Mouse (Mus musculus) brain, adult 2 months (tissue): ENCODE results near the gene Cgnl1.

ENCODE experiments used
- DNase-seq: peaks from one replicate; pipeline ENCODE4 v3.0.0; 2011; ENCODE audit warnings: low read depth, low spot score

The Cgnl1 gene

DNA sequence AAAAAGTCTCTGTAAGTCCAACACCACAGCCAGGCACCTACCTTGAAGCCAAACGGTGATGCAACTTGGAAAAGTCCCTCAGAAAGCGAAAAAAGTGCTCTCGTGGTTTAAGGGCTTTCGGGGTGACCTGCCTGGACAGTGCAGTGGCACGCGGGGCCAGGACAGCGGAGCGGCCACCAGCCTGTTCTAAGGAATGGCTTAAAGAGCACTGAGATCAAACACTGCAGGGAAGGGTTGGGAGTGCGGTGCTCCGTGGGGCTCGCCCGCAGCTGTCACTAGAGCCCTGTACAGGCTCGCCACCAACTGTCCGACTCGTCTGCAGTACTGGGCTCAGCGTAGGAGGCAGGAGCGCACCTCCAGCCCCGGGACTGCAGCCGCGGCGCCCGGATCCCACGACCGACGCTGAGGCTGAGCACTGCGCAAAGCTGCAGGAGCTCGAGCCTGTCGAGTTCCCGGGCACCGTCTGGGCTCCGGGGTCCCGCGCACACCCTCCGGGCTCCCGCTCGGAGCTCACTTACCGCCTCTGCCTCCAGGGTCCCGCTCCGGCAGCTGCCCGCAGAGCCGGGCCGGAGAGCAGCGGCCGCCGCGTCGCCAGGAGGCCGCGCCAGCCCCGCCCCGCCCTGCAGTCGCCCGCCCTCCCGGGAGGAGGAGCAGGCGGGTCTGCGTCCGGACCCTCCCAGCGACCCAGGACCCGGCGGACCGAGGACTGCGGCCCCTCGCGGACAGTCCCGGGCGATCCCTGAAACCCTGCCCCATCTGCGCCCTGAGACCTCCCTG lies at the start of gene Cgnl1:
Cgnl1 (minus strand) TSS at position 612 of the 777 bp plus-strand sequence.
- peak; percentile 68 for DNase-seq

DNA sequence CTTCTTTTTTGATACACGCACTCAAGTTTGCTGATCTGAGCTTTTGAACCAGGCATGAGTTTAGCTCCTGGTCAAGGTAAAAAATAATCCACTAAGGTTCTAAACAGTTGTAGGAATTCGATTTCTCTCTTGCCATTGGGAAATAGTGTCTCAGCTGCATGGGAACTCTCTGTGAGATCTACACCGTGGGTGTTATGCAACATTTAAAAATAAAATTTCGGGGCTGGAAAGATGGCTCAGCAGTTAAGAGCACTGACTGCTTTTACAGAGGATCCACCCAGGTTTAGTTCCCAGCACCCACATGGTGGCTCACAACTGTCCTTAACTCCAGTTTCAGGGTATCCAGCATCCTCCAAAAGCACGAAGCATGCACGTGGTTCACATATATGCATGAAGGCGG lies 47.1 kb upstream of the Cgnl1 start:
- peak; percentile 83 for DNase-seq

DNA sequence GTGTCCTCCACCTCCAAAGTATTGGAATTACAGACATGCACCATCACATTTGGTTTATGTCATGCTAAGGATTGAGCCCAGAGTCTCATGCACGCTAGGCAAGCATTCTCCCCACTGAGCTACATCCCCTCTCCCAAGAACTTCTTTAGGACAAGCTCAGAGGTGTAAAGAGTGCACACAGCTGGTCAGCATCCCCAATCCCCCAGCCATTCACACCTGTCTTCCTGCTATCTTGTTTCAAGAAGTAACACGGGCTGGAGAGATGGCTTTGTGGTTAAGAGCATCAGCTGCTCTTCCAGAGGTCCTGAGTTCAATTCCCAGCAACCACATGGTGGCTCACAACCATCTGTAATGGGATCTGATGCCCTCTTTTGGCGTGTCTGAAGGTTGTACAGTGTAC lies 44.7 kb upstream of the Cgnl1 start:
- DNase-seq = no peak

DNA sequence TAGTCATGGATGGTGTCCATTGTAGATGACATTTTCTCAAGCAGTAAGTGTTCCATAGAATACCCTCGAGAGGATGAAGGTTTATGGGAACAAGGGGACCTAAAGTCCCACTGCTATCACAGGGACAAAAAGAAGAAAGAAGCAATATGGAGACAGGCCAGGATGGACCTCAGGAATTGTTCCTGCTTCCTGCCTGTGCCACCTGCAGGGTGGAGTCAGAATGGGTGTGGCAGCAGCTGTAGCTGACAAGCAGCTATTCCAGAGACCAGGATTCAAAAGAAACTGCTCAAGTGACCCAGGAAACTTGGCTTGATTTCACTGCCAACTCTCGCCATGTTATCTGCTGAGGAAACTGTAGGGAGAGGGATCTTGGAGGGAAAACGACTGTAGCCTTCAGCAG lies 42.2 kb upstream of the Cgnl1 start:
- DNase-seq = no peak

DNA sequence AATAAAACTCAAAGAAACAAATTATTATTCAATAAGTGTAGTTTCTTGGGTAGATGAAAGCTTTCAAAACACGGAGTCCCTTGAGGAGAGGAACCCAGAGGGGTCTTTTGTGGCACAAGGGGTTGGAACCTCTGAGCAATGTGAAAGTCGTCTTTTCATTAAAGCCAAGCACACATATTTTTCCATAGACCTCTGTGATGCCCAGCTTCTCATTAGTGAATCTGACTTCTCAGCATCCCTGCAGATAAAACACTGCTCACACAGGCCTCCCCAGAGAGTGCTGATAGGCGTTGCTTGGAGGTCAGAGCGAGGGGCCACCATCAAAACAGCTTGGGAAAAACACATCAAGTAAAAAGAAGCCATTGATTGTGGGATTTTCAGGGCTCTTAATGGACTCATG lies 41.5 kb upstream of the Cgnl1 start:
- DNase-seq = no peak

DNA sequence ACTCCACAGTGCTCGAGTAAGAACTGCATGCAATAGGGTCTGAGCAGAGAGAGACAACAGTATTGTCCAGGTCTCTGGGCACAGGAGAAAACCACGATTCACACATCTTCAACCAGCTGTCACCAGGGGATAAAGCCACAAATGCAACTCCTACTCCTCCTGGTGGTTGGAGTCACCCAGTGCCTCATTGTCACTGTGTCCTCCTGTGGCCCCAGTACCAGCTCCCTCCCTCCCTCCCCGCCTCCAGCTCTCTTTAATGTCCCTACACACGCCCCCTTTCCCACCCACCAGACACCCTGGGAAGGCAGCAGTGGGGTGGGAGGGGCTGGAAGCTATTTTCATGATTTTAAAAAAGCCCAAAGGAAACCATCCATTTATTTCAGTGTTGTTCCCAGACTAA lies 41.0 kb upstream of the Cgnl1 start:
- DNase-seq = peak; percentile 29

DNA sequence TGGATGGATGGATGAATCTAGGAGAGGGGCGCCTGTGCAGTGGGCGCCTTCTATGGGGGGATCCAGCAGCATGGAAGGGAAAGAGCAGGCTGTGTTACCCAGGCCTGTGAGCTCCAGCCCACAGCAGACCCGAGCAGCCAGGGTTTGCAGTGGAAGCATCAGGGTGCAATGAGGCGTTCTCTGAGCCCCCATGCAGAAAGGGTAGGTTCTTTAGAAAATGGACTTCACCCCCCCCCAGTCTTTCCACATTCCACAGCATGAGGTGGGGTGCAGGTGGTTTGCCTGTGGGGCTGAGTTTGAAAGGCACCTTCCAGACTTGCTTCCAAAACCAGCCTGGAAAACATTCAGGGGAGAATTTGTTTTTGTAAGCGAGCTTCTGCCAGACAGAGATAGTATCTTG lies 40.0 kb upstream of the Cgnl1 start:
- no peak for DNase-seq

DNA sequence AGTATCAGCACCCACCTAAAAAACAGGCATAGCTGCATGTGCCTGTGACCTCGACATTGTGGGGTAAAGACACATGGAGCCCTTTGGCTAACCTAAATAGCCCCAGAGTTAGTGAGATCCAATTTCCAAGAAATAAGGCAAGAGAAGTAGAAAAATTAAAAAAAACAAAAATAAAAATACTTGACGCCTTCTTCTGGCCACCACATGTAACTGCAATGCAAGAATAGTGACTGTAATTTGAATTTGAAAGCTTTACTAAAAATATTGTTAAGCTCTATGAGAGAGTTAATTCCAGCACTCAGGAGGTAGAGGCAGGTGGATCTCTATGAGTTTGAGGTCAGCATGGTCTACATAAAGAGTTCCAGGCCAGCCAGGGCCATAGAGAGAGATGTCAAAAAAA lies 39.3 kb upstream of the Cgnl1 start:
- DNase-seq = no peak

DNA sequence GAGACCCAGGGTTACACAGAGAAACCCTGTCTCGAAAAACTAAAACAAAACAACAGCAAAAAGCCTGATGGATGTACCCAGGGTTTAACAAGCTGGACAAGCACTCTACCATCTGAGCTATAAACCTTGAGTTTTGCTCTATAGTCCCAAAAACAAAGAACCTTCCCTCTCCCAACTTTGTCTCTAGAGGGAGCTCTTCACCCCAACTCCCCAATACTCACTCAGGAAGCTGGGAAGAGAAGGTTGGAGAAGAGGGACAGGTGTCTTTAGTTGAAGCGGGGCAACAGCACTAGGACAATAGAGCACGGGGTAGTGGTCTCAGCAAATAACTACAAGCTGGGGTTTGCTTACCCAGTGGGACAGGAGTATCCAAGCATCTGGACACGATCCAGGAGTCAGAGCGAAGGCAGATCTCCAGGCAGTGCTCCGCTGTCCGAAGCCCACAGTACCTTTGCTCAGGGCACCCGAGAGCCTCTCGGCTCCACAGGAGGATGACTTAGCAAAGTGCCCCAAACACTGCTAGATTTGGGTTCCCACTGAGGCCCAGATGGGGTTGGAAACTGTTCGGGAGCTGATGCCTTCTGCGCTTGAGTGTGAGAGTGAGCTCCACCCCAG lies 37.3 kb upstream of the Cgnl1 start:
- DNase-seq = peak; percentile 71

DNA sequence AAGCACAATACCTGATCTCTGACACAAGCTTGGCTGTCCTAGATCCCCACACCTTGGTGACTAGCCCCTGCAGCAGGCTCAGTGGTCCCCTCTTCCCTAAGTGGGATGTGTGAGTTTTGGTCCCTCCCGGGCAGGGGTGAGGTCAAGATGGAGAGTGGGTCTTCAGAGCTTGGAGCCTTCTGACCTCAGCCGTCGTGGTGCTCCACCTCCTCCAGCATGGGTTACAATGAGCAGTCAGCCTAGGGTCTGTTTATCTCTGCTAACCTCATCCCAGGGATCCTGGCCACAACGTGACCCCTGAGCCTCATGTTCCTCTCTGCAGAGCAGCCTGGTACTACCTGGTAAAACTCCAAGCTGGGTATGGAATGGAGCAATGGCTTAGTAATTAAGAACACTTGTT lies 36.4 kb upstream of the Cgnl1 start:
- DNase-seq = no peak

DNA sequence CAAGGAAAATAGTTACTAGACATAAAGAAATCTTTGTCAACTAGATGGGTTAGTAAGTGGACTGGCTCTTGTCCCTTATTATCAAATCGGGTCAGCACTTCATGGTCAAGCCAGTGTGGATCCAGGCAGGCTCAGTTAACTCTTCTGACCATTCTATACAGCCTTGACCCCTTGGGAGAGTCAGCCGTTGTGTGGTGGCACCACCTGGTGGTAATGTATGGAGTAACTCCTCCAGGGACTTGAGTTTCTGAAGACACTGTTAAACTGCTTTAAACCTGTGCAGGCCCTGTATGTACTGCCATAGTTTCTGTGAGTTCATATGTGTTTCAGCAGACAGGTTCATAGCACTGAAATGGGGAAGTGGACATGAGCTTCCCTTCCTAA lies 35.0 kb upstream of the Cgnl1 start:
- peak; percentile 89 for DNase-seq

DNA sequence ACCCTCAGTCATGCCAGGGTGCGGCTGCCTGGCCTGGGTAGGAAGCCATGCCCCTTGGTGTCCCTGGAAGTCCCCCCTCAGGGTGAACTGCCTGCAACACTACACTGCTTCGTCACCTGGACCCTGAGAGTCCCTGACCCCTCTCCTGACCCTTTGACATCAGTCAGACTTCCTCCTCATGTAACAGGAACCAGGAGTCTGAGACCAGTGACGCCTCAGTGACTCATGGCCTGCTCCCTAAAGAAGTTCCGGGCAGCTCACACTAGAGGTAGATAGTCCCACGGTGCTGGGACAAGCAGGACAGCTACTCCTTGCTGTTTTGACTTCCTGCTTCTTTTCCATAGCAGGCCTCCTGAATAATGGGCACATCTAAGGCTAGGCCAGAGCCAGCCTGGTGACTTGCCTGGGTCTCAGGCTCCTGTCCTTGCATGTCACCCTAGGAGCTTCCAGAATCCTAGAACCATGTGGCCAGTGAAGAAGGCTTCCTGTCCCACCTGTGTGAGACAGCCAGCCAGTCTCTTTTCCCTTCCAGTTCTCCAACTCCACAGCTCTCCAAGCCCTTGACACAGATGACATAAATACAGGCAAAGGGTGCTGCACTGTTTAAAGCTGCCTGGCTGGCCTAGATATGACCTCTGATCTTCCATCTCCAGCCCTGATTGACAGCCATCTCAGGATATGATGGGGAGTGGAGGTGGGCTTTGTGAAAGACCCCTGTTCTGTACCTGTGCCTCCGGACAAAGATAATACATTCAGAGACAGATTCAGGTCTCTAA lies 34.4 kb upstream of the Cgnl1 start:
- no peak for DNase-seq

DNA sequence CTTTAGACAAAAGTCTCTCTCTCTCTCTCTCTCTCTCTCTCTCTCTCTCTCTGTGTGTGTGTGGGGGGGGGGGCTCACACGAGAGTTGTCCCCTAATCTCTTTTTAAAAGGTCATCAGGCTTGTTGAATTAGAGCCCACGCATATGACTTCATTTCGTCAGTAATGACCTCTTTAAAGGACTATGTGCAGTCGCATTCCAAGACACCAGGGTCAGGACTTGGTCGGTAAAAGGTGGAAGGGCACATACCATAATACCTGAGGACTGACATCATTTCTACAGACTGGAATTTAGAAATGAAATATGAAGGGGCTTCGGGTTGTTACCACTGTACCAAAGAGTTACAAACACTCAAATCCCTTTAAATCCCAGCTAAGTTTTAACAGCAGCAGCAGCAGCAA lies 32.7 kb upstream of the Cgnl1 start:
- no peak for DNase-seq

DNA sequence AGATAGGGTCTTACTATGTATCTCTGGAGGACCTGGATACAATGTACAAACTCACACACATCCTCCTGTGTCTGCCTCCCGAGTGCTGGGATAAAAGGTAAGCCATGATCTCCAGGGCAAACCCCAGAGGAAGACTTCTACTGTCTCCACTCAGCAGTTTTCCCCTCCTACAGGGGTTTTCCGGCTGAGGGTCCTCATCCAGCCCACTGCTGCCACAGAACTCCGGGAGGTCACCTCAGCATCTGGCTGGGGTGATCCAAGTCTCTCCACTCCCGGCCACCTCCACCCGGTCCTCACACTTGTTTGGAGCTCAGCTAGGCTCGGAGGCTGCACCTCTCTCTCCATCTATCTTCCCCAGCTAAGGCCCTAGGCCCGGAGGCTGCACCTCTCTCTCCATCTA lies 31.9 kb upstream of the Cgnl1 start:
- no peak for DNase-seq

DNA sequence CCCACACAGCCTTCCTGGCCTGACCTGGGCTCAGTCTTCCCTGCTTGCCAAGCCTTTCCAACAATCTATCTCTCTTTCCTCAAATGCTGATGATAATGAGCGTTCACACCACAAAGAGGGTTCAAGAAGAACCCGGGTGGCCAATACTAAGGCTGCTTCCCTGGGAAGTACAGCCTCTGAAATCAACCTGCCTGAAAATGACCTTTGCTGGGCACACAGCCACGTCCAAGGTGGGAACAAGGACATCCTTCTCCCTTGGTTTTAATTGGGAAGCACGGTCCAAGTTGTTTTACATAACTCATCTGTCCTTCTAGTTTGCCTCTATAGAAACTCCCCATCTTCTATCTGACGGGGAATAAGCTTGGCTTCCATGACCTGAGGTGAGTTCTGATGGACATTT lies 28.2 kb upstream of the Cgnl1 start:
- DNase-seq = no peak

DNA sequence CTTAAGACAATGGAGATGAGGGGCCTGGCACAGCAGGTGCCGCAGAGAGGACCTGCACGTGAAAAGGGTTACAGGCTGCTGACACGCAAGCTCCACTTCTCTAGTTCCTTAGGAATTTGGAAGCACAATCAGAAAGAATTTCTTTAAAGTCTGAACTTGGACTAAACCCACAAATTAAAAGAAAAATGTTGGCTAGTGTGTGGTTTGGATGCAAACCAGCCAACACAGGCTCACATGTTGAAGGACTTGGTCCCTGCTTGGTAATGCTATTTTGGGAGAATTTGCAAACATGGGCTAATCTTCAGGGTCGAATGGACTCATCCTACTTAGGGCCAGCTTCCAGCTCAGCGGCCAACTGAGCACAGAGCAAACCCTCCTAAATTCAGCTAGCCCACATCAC lies 26.8 kb upstream of the Cgnl1 start:
- no peak for DNase-seq

DNA sequence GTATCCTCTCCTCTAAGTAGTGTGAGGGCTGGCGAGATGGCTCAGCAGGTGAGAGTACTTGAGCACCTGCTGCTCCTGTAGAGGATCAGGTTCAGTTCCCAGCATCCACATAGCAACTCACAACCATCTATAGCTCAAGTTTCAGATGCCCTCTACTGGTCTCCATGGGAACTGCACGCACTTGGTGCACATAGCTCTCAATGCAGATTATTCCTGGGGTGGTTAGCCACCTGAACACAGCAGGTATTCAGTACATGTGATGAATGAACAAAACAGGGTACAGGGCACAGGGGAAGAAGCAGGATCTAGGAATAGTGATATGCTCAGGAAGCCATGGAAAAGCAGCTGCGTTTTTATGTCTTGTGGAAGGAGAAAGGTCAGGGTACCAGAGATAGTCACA lies 6.0 kb upstream of the Cgnl1 start:
- DNase-seq = no peak

DNA sequence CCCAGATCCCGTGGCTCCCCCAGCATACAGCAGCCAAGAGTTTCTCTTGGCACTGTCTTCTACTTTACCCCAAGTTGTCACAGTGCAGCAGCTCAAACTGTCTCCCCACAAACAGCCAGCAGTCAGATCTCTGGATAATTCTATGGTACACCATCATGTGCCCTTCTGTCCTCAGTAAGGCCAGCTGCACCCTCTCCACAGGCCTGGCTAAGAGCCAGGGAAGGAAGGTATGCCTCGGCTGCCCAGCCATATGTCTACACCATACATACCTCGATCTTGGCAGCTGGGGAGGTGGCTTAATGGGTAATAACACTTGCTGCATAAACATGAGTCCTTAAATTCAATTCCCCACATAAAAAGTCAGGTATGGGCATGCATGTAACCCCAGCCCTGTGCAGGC lies 4.9 kb upstream of the Cgnl1 start:
- DNase-seq = peak; percentile 52

DNA sequence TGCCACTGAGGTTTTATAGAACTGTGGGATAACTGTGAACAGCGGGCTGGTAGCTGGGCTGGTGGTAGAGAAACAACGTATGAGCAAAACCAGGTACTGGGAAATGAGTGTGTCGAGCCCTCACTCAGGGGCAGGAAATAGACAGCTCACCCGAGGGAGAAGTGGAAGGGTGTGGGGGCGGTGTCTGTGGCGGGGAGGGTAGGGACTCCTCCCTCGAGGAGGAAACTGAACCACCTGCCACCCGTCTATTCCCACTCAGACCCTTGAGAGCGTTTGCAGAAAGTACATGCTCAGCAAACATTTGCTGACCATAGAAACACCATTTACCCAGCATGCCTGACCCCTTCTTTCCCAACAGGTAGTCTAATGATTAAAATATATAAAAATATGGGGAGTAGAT lies 2.2 kb upstream of the Cgnl1 start:
- no peak for DNase-seq

DNA sequence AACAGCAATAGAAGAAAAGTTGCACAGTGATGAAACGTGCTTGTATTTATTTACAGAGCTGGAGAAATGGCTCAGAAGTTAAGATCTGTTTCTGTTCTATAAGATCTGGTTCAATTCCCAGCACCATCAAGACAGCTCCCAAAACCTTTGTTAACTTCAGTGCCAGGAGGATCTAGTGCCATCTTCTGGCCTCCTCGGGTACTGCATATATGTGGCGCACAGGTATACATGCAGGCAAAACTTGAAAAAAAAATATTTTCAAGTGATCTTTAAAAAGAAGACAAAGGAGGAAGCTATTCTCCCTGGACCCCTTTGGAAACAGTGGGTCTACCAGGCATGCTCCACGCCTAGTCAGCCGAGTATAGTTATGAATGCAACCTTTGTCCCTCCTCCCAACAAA lies 936 bp upstream of the Cgnl1 start:
- peak; percentile 47 for DNase-seq

DNA sequence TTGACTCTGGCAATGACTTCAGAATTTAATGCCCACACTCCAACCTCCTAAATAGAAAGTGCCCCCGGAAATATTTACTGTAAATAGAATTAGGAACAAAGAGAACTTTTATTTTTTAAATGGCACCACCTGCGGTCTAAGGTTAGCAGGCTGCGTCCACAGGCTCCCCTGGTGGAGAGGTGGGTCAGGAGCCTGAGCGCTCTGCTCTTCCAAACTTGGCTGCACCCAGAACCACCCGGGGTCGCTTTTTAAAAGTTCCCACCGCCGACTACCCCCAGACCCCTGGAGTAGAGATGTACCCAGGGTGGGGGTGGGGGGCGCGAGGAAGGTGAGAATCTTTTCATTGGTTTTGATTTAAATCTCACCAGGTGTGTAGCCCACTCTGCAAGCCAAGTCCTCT lies 918 bp downstream of the Cgnl1 start:
- DNase-seq = no peak

DNA sequence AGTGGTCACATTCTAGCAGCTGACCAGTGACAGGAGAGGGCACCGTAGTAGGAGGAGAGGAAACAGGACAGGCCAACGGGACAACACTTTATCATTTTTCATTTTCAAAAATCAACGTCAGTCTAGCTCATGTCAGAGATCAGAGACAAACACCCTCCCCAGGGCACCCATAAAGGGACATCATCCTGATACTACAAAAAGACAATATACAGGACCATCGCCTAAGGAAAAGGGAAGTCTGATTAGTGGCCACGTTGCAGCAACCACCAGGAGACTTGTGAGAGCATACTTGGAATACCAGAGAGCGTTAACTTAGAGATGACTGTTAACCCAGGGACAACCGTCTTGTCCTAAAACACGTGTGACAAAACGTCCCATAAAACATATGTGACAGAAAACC lies 1.7 kb downstream of the Cgnl1 start:
- DNase-seq = no peak

DNA sequence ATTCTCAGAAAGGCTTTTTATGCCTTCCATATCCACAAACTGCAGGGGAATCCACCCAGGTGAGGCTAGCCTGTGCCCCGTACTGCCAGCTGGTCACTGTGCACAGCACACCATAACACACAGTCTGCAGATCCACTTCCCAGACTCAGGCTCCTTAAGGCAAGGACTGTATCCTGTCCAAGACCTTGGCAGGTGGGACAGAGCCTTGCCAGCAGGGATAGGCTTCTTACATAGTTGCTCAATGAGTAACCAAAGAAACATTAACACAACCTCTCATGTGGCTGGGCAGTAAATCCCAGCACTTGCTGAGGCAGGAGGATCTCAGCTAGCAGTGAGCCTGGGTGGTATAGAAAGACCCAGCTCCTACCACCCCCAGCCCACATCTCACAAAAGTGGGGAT lies 3.3 kb downstream of the Cgnl1 start:
- DNase-seq = peak; percentile 20
